Mouse (Mus musculus): ENCODE data around the gene Fam171b. TPM values are rescaled to one million over a fixed set of nuclear protein-coding genes. Genes with fewer than 3 reads are reported as not detected.

Fam171b gene
- polyA plus RNA-seq, 1 experiment from 2014 or later, result 13.9 TPM

DNA sequence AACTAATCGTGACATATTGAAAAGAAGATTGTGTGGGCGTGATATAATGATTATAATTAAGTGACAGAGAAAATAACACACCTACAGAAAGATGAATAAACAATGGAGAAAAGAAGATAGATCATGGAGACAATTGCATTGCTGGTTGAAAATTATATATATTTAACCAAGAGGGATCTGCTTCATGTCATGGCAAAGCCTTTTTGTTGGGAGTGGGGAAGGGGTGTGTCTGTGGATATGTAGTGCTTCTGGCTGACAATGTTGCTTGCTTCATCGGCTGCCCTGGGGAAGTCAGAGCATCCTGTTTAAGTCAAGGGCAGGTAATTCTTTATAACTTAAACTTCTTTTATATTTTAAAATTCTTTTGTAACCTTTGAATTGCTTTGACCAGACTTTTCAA is 36.1 kb downstream of the Fam171b start:
- ATAC-seq (replicated peaks; ENCODE audit: low FRiP score, low TSS enrichment, low read depth), result no peak
- H3K27me3 ChIP-seq (replicated peaks; ENCODE audit: control insufficient read depth, insufficient read depth, low read length), result no peaks in the 10 kb centered on the region
- H3K36me3 ChIP-seq (ENCODE audit: control insufficient read depth, insufficient read depth, low read length), result no peaks in the 10 kb centered on the region
- no peaks in the 10 kb centered on the region for H3K4me1 ChIP-seq (replicated peaks; ENCODE audit: control insufficient read depth, insufficient read depth, low read length)
- no peak overlapping the region for H3K27ac ChIP-seq (ENCODE audit: low read depth)
- no peak for DNase-seq (ENCODE audit: low spot score)
- WGBS, result 41% methylated on average over 3 of the region's 3 CpGs
- H3K9ac ChIP-seq (ENCODE audit: low read length), result no peak overlapping the region
- H3K4me2 ChIP-seq (ENCODE audit: low read length), result no peak overlapping the region
- no peaks in the 10 kb centered on the region for H3K9me3 ChIP-seq (ENCODE audit: control insufficient read depth, low read length)
- no peak overlapping the region for H3K4me3 ChIP-seq (ENCODE audit: low read depth, low read length)

DNA sequence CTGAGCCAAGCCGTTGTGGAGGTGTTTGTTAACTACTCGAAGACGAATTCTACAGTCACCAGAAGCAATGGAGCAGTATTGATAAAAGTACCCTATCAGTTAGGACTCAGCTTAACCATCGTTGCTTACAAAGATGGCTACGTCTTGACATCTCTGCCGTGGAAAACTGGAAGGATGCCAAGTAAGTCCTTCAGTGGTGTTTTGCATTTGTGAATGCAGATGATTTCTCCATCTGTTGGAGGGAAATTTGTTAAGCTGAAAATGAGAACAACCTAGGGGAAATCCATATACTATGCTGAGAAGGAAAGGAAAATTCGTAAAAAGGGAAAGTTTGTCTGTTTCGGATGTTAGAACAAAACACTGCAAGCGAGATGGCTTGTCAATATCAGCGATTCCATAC is 41.0 kb downstream of the Fam171b start:
- Histone ChIP-seq H3K9ac (ENCODE audit: low read length) (no peak overlapping the region), H3K36me3 (ENCODE audit: control insufficient read depth, insufficient read depth, low read length) (no peaks in the 10 kb centered on the region), H3K4me3 (ENCODE audit: low read depth, low read length) (no peak overlapping the region), H3K4me1 (replicated peaks; ENCODE audit: control insufficient read depth, insufficient read depth, low read length) (no peaks in the 10 kb centered on the region), H3K4me2 (ENCODE audit: low read length) (no peak overlapping the region), H3K27ac (ENCODE audit: low read depth) (no peak overlapping the region), H3K9me3 (ENCODE audit: control insufficient read depth, low read length) (no peaks in the 10 kb centered on the region), H3K27me3 (replicated peaks; ENCODE audit: control insufficient read depth, insufficient read depth, low read length) (no peaks in the 10 kb centered on the region)
- WGBS, result 83% methylated on average over 10 of the region's 10 CpGs
- ATAC-seq (replicated peaks; ENCODE audit: low FRiP score, low TSS enrichment, low read depth) (no peak), DNase-seq (ENCODE audit: low spot score) (no peak)

DNA sequence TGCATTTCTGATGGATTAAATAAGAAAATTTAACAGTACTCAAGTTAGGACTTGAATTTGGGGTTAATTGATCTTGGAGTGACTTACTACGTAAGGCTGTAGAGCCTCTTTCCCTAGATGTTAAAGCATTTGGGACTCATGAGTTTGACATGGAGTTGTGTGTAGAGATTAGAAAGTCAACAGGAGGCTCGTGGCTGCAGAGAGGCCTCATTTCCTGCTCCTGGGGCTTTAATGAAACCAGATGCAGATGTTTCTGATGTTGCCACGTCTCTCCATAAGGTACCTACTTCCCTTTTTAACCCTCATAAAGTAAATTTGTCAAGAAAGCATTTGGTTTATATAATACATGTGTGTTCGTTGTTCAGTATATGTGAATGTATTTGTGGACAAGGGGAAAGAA is 43.8 kb downstream of the Fam171b start:
- no peak overlapping the region for H3K4me2 ChIP-seq (ENCODE audit: low read length)
- H3K4me1 ChIP-seq (replicated peaks; ENCODE audit: control insufficient read depth, insufficient read depth, low read length), result no peaks in the 10 kb centered on the region
- H3K36me3 ChIP-seq (ENCODE audit: control insufficient read depth, insufficient read depth, low read length), result no peaks in the 10 kb centered on the region
- ATAC-seq (replicated peaks; ENCODE audit: low FRiP score, low TSS enrichment, low read depth), result no peak
- no peak overlapping the region for H3K9ac ChIP-seq (ENCODE audit: low read length)
- no peak overlapping the region for H3K4me3 ChIP-seq (ENCODE audit: low read depth, low read length)
- no peaks in the 10 kb centered on the region for H3K9me3 ChIP-seq (ENCODE audit: control insufficient read depth, low read length)
- DNase-seq (ENCODE audit: low spot score), result no peak
- no peaks in the 10 kb centered on the region for H3K27me3 ChIP-seq (replicated peaks; ENCODE audit: control insufficient read depth, insufficient read depth, low read length)
- no peak overlapping the region for H3K27ac ChIP-seq (ENCODE audit: low read depth)
- WGBS, result 46% methylated on average over 4 of the region's 4 CpGs

DNA sequence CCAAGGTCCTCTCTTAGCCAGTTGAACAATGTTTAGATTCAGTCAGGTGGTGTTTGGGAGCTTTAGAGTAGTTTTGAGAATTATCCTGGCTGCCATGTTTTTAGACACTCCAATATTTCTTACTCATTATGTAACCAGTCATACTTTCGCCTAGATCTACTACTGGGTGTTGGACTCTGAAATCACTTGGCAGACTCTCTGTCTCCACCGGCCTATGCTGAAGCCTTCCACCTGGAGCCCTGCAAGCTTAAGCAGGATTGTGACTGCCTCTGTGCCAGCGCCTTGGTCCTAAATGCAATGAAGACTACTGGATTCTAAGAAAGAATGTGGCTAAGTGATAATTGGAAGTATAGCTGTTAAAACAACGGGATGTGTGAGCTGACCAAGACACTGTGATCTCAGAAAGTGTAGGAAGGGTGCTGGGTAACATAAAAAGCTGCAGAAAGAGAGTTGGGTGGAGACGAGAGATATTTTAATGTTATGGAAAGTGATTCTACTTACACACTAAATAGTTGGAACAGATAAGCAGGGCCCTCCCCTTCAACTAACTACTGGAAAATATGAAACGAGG is 71.5 kb downstream of the Fam171b start:
- H3K4me3 ChIP-seq (ENCODE audit: low read depth, low read length), result no peak overlapping the region
- 69% methylated on average over 6 of the region's 6 CpGs for WGBS
- DNase-seq (ENCODE audit: low spot score), result no peak
- no peak overlapping the region for H3K27ac ChIP-seq (ENCODE audit: low read depth)
- no peak for ATAC-seq (replicated peaks; ENCODE audit: low FRiP score, low TSS enrichment, low read depth)
- no peaks in the 10 kb centered on the region for H3K4me1 ChIP-seq (replicated peaks; ENCODE audit: control insufficient read depth, insufficient read depth, low read length)
- peaks cover 3% of the 10 kb centered on the region; the same call in 1 of the 2 replicates for H3K36me3 ChIP-seq (ENCODE audit: control insufficient read depth, insufficient read depth, low read length)
- H3K9me3 ChIP-seq (ENCODE audit: control insufficient read depth, low read length), result no peaks in the 10 kb centered on the region
- H3K9ac ChIP-seq (ENCODE audit: low read length), result no peak overlapping the region
- no peak overlapping the region for H3K4me2 ChIP-seq (ENCODE audit: low read length)
- H3K27me3 ChIP-seq (replicated peaks; ENCODE audit: control insufficient read depth, insufficient read depth, low read length), result no peaks in the 10 kb centered on the region

DNA sequence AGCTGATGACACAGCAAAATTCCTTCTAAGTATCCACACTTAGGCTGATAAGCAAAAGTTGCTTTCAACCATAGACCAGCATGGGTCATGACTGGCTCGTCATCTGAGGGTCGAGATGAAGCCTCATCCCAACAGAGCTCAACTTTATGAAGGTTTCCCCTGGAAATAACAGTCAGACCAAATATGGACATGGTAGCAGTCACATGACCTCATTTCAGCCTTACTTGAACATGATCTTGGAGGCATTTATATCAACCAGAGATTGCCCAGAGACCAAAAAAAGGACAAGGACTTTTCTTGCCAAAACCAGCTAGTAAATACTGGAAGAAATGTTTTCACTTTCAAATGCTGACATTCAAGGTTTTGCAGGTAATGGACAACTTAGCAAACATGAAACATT is 81.3 kb downstream of the Fam171b start:
- no peaks in the 10 kb centered on the region for H3K9me3 ChIP-seq (ENCODE audit: control insufficient read depth, low read length)
- 86% methylated on average over 2 of the region's 2 CpGs for WGBS
- H3K4me2 ChIP-seq (ENCODE audit: low read length), result no peak overlapping the region
- H3K9ac ChIP-seq (ENCODE audit: low read length), result no peak overlapping the region
- no peaks in the 10 kb centered on the region for H3K27me3 ChIP-seq (replicated peaks; ENCODE audit: control insufficient read depth, insufficient read depth, low read length)
- H3K27ac ChIP-seq (ENCODE audit: low read depth), result no peak overlapping the region
- ATAC-seq (replicated peaks; ENCODE audit: low FRiP score, low TSS enrichment, low read depth) (no peak), DNase-seq (ENCODE audit: low spot score) (no peak)
- no peak overlapping the region for H3K4me3 ChIP-seq (ENCODE audit: low read depth, low read length)
- H3K4me1 ChIP-seq (replicated peaks; ENCODE audit: control insufficient read depth, insufficient read depth, low read length), result no peaks in the 10 kb centered on the region
- no peaks in the 10 kb centered on the region for H3K36me3 ChIP-seq (ENCODE audit: control insufficient read depth, insufficient read depth, low read length)

DNA sequence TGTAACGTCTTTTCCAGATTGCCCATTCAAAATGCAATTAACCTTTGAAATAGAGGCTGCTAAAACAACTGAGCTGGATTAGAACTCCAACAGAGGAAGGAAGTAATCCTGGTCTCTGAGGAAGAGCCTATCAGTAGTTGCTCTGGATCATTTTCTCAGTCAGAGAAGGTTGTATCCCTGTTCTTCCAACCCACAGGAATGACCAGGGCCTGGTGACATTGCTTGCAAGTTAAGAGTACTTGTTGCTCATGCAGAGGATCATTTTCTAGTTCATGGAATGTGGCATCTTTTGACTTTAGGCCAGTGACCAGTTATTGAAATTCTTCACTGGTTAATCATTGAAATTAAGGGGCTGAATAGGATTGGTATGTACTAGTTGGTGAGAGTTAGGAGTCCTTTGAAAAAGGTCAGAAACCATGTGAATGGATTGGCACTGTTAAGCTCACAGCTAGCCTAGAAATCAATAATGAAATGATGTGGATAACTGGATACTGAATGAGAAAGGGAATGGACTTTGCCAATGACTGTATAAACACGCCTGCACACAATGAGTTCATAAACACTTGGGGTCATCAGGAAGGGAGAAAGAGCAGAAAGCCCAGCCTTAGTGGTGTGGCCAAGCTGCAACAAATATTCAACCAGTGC is 89.6 kb downstream of the Fam171b start:
- no peak for DNase-seq (ENCODE audit: low spot score)
- Histone ChIP-seq H3K9me3 (ENCODE audit: control insufficient read depth, low read length) (no peaks in the 10 kb centered on the region), H3K4me2 (ENCODE audit: low read length) (no peak overlapping the region), H3K9ac (ENCODE audit: low read length) (no peak overlapping the region), H3K27me3 (replicated peaks; ENCODE audit: control insufficient read depth, insufficient read depth, low read length) (no peaks in the 10 kb centered on the region), H3K36me3 (ENCODE audit: control insufficient read depth, insufficient read depth, low read length) (no peaks in the 10 kb centered on the region), H3K4me3 (ENCODE audit: low read depth, low read length) (no peak overlapping the region), H3K4me1 (replicated peaks; ENCODE audit: control insufficient read depth, insufficient read depth, low read length) (no peaks in the 10 kb centered on the region), H3K27ac (ENCODE audit: low read depth) (no peak overlapping the region)
- 68% methylated on average over 2 of the region's 2 CpGs for WGBS
- ATAC-seq (replicated peaks; ENCODE audit: low FRiP score, low TSS enrichment, low read depth), result no peak

DNA sequence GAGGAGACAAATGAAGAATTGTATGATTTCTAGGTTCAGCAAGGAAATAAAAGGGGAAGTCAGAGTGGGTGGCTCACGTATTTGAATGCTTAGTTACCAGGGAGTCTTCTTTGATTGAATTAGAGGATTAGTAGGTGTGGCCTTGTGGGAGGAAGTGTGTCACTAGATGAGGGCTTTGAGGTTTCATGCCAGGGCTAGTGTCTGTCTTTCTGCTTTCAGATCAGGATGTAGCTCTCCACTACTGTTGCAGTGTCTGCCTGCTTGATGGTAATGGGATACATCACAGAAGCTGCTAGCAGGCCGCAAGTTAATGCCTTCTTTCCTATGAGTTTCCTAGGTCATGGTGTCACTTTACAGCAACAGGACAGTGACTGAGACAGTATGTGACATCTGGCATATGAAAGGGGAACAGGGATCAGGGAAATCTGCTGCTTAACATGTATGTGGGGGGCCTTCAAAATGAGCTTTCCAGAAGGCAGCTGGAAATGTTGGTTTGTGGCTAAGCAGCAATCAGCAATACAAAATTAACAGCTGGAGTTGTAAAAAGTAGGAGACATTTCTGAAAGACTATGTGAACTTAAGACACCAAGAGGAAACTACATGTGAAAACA is 117.1 kb downstream of the Fam171b start:
- no peak overlapping the region for H3K4me3 ChIP-seq (ENCODE audit: low read depth, low read length)
- no peaks in the 10 kb centered on the region for H3K36me3 ChIP-seq (ENCODE audit: control insufficient read depth, insufficient read depth, low read length)
- ATAC-seq (replicated peaks; ENCODE audit: low FRiP score, low TSS enrichment, low read depth) (no peak), DNase-seq (ENCODE audit: low spot score) (no peak)
- no peaks in the 10 kb centered on the region for H3K4me1 ChIP-seq (replicated peaks; ENCODE audit: control insufficient read depth, insufficient read depth, low read length)
- no peaks in the 10 kb centered on the region for H3K9me3 ChIP-seq (ENCODE audit: control insufficient read depth, low read length)
- no peaks in the 10 kb centered on the region for H3K27me3 ChIP-seq (replicated peaks; ENCODE audit: control insufficient read depth, insufficient read depth, low read length)
- no peak overlapping the region for H3K27ac ChIP-seq (ENCODE audit: low read depth)
- no peak overlapping the region for H3K4me2 ChIP-seq (ENCODE audit: low read length)
- WGBS, result 49% methylated on average over 2 of the region's 2 CpGs
- no peak overlapping the region for H3K9ac ChIP-seq (ENCODE audit: low read length)
